Mouse (Mus musculus) heart, adult 2 months (tissue): Measurements from ENCODE around the gene Prpf38b. TPM values are rescaled to one million over a fixed set of nuclear protein-coding genes. Genes with fewer than 3 reads are reported as not detected.

Source experiments
- DNase-seq, 2 experiments: peaks; one replicate each; pipeline ENCODE4 v3.0.0; 2021
- H3K27ac ChIP-seq: fragments of 200-600 bp; 2 replicates; pipeline ENCODE4 v1.8.1; 2022
- H3K27me3 ChIP-seq: fragments of 200-500 bp; 2 replicates; pipeline ENCODE4 v1.6.1; 2012; ENCODE audit warnings: mild to moderate bottlenecking, low read length, inconsistent platforms, mixed read lengths; ENCODE audit not compliant: control insufficient read depth, insufficient read depth
- H3K36me3 ChIP-seq: fragments of 200-500 bp; 2 replicates; pipeline ENCODE4 v1.6.1; 2012; ENCODE audit warnings: low read length, inconsistent platforms; ENCODE audit not compliant: control insufficient read depth, insufficient read depth
- H3K4me1 ChIP-seq: fragments of 200-500 bp; 2 replicates; pipeline ENCODE4 v1.6.1; 2011; ENCODE audit warnings: low read length; ENCODE audit not compliant: control insufficient read depth, insufficient read depth
- H3K4me3 ChIP-seq: fragments of 200-600 bp; 2 replicates; pipeline ENCODE4 v1.8.1; 2022
- H3K79me2 ChIP-seq: fragments of 200-500 bp; replicated peaks from 2 replicates; pipeline ENCODE4 v1.6.1; 2012; ENCODE audit warnings: mild to moderate bottlenecking, inconsistent platforms, low read length, moderate library complexity, mixed read lengths; ENCODE audit not compliant: control insufficient read depth, insufficient read depth
- H3K9ac ChIP-seq: fragments of 200-500 bp; 2 replicates; pipeline ENCODE4 v1.6.1; 2012; ENCODE audit warnings: low read depth, mild to moderate bottlenecking, control low read depth, inconsistent platforms, low read length, mixed read lengths
- CTCF ChIP-seq: fragments of 200-600 bp; IDR thresholded peaks from 2 replicates; pipeline ENCODE4 v1.8.1; 2022; ENCODE audit warnings: antibody characterized with exemption, mild to moderate bottlenecking, moderate library complexity
- EP300 ChIP-seq: fragments of 200-500 bp; IDR thresholded peaks from 2 replicates; pipeline ENCODE4 v1.6.1; 2011; ENCODE audit warnings: low read depth, low read length, control low read depth; ENCODE audit not compliant: insufficient read depth
- POLR2A ChIP-seq: fragments of 200-500 bp; IDR thresholded peaks from 2 replicates; pipeline ENCODE4 v1.6.1; 2011; ENCODE audit warnings: mild to moderate bottlenecking, low read depth, low read length, control low read depth; ENCODE audit not compliant: insufficient read depth
- WGBS: fragments of 180-500 bp; shearing (Covaris S2); methylation state at CpG from one replicate; pipeline ENCODE4 v1.1.7; 2018; 5-methylcytosine and 5-hydroxymethylcytosine counted together
- intact Hi-C: fragments of 180-260 bp; cut with DNase I; formaldehyde crosslinking; loops from one replicate; pipeline ENCODE4 v1.15.1; 2025
- polyA plus RNA-seq: library from polyadenylated mRNA; depleted of rRNA; stranded (reverse); fragments of >200 nt; gene quantifications from 2 replicates; pipeline ENCODE4 v1.2.3, GENCODE M21; 2012
- total RNA-seq, 2 experiments: library from RNA; stranded (reverse); gene quantifications; 2 replicates each; pipeline ENCODE4 v1.2.3; 2021

Gene Prpf38b
- total and polyA plus RNA-seq, 3 experiments, result 13.6 to 21.1 (median 17.3) TPM

DNA sequence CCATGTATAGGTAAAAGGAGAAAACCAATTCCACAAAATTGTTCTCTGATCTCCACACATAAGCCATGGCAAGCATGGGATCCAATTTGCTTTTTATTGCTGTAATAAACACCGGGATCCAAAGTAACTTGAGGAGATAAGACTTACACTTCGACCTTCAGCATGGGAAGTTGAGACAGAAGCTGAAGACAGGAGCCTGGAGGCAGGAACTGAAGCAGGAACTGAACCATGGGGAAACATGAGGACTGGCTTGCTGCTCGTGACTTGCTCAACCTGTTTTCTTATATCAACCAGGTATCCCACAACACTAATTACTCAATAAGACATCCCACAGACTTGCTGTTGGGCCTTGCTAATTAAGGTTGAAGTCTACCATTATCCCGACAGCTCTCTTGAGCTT lies 18.6 kb downstream of the Prpf38b start:
- Histone ChIP-seq H3K4me1 (no peaks in the 10 kb centered on the region), H3K79me2 (no peaks in the 10 kb centered on the region), H3K4me3 (no peak overlapping the region), H3K27me3 (no peaks in the 10 kb centered on the region), H3K27ac (no peak overlapping the region), H3K9ac (no peak overlapping the region), H3K36me3 (no peaks in the 10 kb centered on the region)
- whole genome bisulfite sequencing, result 57% methylated on average over 4 of the region's 4 CpGs
- DNase-seq, result no peak
- no peak for TF ChIP-seq POLR2A
- TF ChIP-seq EP300, result no peak
- TF ChIP-seq CTCF, result no peak
- intact Hi-C loops, result no loop called here

GRCm38 (mm10) chr3:108892080-108892479 lies 19.4 kb downstream of the Prpf38b start:
- DNase-seq, result no peak
- Histone ChIP-seq H3K9ac (no peak overlapping the region), H3K4me3 (no peak overlapping the region), H3K36me3 (no peaks in the 10 kb centered on the region), H3K4me1 (no peaks in the 10 kb centered on the region), H3K27me3 (no peaks in the 10 kb centered on the region), H3K27ac (no peak overlapping the region), H3K79me2 (no peaks in the 10 kb centered on the region)
- TF ChIP-seq EP300 (no peak), CTCF (no peak), POLR2A (no peak)
- 67% methylated on average over 1 of the region's 1 CpGs for WGBS
- intact Hi-C loops, result no loop called here

GRCm38 (mm10) chr3:108889908-108890307 lies 21.6 kb downstream of the Prpf38b start, which contains the start of gene Fndc7:
Fndc7 (minus strand) TSS chr3:108890008.
- TF ChIP-seq CTCF (no peak), POLR2A (no peak), EP300 (no peak)
- Histone ChIP-seq H3K79me2 (no peaks in the 10 kb centered on the region), H3K27me3 (no peaks in the 10 kb centered on the region), H3K4me3 (no peak within 1 kb of the TSS), H3K36me3 (no peaks in the 10 kb centered on the region), H3K9ac (no peak within 1 kb of the TSS), H3K27ac (no peak within 1 kb of the TSS), H3K4me1 (peaks cover 3% of the 10 kb centered on the region)
- intact Hi-C loops, result no loop called here
- 92% methylated on average over 1 of the region's 1 CpGs for WGBS
- DNase-seq, result no peak

DNA sequence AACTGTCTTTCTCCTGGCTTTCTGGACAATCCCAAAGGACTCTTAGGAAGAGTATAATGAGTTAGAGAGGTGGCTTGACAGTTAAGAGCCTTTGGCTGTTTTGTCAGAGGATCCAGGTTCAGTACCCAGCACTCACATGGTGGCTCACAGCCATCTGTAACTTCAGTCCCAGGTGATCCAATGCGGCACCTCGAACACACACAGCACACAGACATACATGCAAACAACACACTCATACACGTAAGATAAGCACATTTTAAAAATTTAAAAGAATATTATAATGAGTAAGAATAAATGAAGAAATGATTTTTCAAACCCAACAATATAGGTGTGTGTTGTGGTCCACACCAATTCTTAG lies 23.9 kb downstream of the Prpf38b start:
- peaks cover 3% of the 10 kb centered on the region for H3K4me1 ChIP-seq
- TF ChIP-seq POLR2A (no peak), CTCF (no peak), EP300 (no peak)
- H3K9ac ChIP-seq, result no peak overlapping the region
- intact Hi-C loops, result no loop called here
- H3K27ac ChIP-seq, result no peak overlapping the region
- no peaks in the 10 kb centered on the region for H3K27me3 ChIP-seq
- H3K36me3 ChIP-seq, result no peaks in the 10 kb centered on the region
- 95% methylated on average over 3 of the region's 3 CpGs for WGBS
- DNase-seq, result no peak
- no peaks in the 10 kb centered on the region for H3K79me2 ChIP-seq
- H3K4me3 ChIP-seq, result no peak overlapping the region

GRCm38 (mm10) chr3:108886934-108887617 lies 24.5 kb downstream of the Prpf38b start:
- Histone ChIP-seq H3K4me3 (no peak overlapping the region), H3K27ac (no peak overlapping the region), H3K27me3 (no peaks in the 10 kb centered on the region), H3K36me3 (no peaks in the 10 kb centered on the region), H3K9ac (no peak overlapping the region), H3K4me1 (peaks cover 3% of the 10 kb centered on the region), H3K79me2 (no peaks in the 10 kb centered on the region)
- 83% methylated on average over 12 of the region's 12 CpGs for WGBS
- TF ChIP-seq CTCF (no peak), POLR2A (no peak), EP300 (no peak)
- no peak for DNase-seq
- intact Hi-C loops, result no loop called here

DNA sequence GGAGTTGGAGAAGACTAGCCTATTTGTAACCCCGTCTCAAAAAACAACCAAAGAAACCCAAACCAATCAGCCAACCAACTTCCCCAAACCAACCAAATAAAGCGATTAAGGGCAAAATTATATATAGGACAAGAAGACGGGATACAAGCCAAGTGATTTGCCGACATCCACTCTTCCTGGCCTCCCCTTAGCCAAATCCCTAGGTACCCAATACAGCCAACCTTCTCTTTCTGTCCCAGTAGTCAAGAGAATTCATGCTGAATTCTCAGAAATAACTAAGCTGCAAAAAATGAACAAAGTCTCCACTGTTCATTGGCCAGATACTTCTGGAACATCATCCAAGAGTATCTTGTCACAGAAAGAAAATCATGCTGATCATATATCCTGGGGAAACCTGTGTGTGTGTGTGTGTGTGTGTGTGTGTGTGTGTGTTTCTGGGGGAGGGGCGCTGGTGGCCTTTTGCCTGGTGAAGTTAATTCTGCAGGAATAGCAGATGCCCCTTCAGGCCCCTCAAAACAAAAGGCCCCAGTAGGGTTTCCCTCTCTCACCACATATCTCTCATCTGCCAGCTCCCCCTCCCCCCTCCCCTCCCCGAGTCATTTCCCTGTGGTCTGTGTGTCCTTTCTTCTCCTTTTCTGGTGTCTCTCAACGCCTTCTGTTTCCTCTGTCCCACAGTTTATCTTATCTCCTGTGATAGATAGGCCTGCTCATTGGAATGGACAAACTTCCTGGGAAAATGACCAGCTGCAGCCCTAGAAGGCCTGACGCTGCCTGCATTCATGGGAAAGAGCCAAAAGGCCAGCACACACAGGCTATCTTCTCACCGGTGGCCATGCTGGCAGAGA lies 25.6 kb downstream of the Prpf38b start:
- no peak for TF ChIP-seq EP300
- no peak for TF ChIP-seq CTCF
- TF ChIP-seq POLR2A, result no peak
- Histone ChIP-seq H3K4me3 (no peak overlapping the region), H3K4me1 (peaks cover 3% of the 10 kb centered on the region), H3K79me2 (no peaks in the 10 kb centered on the region), H3K9ac (no peak overlapping the region), H3K27ac (peak overlapping the region; percentile 40; the same call in 1 of the 2 replicates), H3K36me3 (no peaks in the 10 kb centered on the region), H3K27me3 (no peaks in the 10 kb centered on the region)
- DNase-seq, result peak in 1 of 2 experiments; percentile 35
- intact Hi-C loops, result no loop called here
- 26% methylated on average over 9 of the region's 9 CpGs for WGBS
